Mouse (Mus musculus) kidney, adult 2 months (tissue): Measurements from ENCODE around the gene Olfr286. TPM values are rescaled to one million over a fixed set of nuclear protein-coding genes. Genes with fewer than 3 reads are reported as not detected.

Source experiments
- DNase-seq: peaks from one replicate; pipeline ENCODE4 v3.0.0; 2021
- H3K27ac ChIP-seq: fragments of 200-500 bp; 2 replicates; pipeline ENCODE4 v1.5.1; 2012; ENCODE audit warnings: low read depth, low read length, control low read depth, inconsistent platforms; ENCODE audit not compliant: insufficient read depth
- H3K27me3 ChIP-seq: fragments of 200-500 bp; replicated peaks from 2 replicates; pipeline ENCODE4 v1.6.1; 2012; ENCODE audit warnings: mild to moderate bottlenecking, moderate library complexity, low read length, inconsistent platforms; ENCODE audit not compliant: control insufficient read depth, insufficient read depth
- H3K36me3 ChIP-seq: fragments of 200-500 bp; 2 replicates; pipeline ENCODE4 v1.6.1; 2012; ENCODE audit warnings: mild to moderate bottlenecking, moderate library complexity, low read length, inconsistent platforms; ENCODE audit not compliant: control insufficient read depth, insufficient read depth
- H3K4me1 ChIP-seq: fragments of 200-500 bp; 2 replicates; pipeline ENCODE4 v1.6.1; 2011; ENCODE audit warnings: low read length; ENCODE audit not compliant: control insufficient read depth, insufficient read depth
- H3K4me3 ChIP-seq: fragments of 200-500 bp; 2 replicates; pipeline ENCODE4 v1.5.1; 2011; ENCODE audit warnings: mild to moderate bottlenecking, low read depth, low read length, control low read depth; ENCODE audit not compliant: insufficient read depth
- CTCF ChIP-seq: fragments of 200-500 bp; conservative IDR thresholded peaks from 2 replicates; pipeline ENCODE4 v1.5.1; 2011; ENCODE audit warnings: low read depth, mild to moderate bottlenecking, control low read depth, low read length, moderate library complexity, mixed read lengths; ENCODE audit not compliant: insufficient read depth, insufficient read length
- POLR2A ChIP-seq: fragments of 200-500 bp; IDR thresholded peaks from one replicate; pipeline ENCODE4 v1.6.1; 2011; ENCODE audit warnings: low read depth, low read length, control low read depth
- WGBS: fragments of 180-500 bp; shearing (Covaris S2); methylation state at CpG from one replicate; pipeline ENCODE4 v1.1.7; 2018; 5-methylcytosine and 5-hydroxymethylcytosine counted together
- polyA plus RNA-seq: library from polyadenylated mRNA; depleted of rRNA; stranded (reverse); fragments of >200 nt; gene quantifications from 2 replicates; pipeline ENCODE4 v1.2.3, GENCODE M21; 2012; rRNA removed

The Olfr286 gene
- not detected in 2 replicates for polyA plus RNA-seq

- H3K4me1 ChIP-seq = no peaks in the 10 kb centered on the region
- no peak for DNase-seq
- WGBS = 95% methylated on average over 4 of the region's 4 CpGs
- H3K27me3 ChIP-seq = no peaks in the 10 kb centered on the region
- no peaks in the 10 kb centered on the region for H3K36me3 ChIP-seq
- TF ChIP-seq POLR2A (no peak), CTCF (no peak)
- no peak within 1 kb of the TSS for H3K27ac ChIP-seq
- H3K4me3 ChIP-seq = no peak within 1 kb of the TSS
Observed at GRCm38 (mm10) chr15:98234350-98234749, at the start of gene Olfr286. TSS of gene Olfr286 (minus strand) at chr15:98234450.

- Histone ChIP-seq H3K4me3 (no peak overlapping the region), H3K4me1 (peaks cover 4% of the 10 kb centered on the region; the same call in 1 of the 2 replicates), H3K36me3 (no peaks in the 10 kb centered on the region), H3K27ac (no peak overlapping the region), H3K27me3 (no peaks in the 10 kb centered on the region)
- no peak for TF ChIP-seq CTCF
- TF ChIP-seq POLR2A = no peak
- no peak for DNase-seq
- WGBS = 88% methylated on average over 7 of the region's 7 CpGs
Observed at GRCm38 (mm10) chr15:98257776-98258175, 23.5 kb upstream of the Olfr286 start.

DNA sequence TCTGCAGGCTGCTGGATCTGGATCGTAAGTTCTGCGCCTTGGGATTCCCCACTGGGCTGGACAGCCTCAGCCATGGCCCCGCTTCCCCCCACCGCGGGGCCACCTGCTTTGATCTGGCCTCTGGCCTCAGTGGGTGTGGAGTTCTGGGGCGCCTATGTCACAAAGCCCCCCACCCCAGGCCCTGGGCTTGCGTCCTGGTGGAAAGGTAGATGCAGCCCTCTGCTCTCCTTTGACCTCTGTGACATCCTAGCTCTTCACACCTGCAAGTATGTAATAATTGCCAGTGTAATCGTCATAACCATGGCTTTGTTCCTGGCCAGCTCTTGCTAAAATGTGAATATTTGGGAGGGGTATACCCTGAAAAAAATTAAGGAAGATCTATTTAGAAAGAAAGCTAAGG, 22.9 kb upstream of the Olfr286 start, which contains the start of gene H1fnt:
Gene H1fnt, minus strand, starts transcription at position 101 of the 400 bp plus-strand sequence.
- H3K4me1 ChIP-seq = peaks cover 4% of the 10 kb centered on the region; the same call in 1 of the 2 replicates
- no peaks in the 10 kb centered on the region for H3K36me3 ChIP-seq
- H3K4me3 ChIP-seq = no peak within 1 kb of the TSS
- H3K27ac ChIP-seq = no peak within 1 kb of the TSS
- DNase-seq = no peak
- H3K27me3 ChIP-seq = no peaks in the 10 kb centered on the region
- TF ChIP-seq CTCF (no peak), POLR2A (no peak)
- WGBS = 86% methylated on average over 8 of the region's 8 CpGs

- Histone ChIP-seq H3K27ac (no peak overlapping the region), H3K4me1 (peaks cover 4% of the 10 kb centered on the region; the same call in 1 of the 2 replicates), H3K36me3 (no peaks in the 10 kb centered on the region), H3K27me3 (no peaks in the 10 kb centered on the region), H3K4me3 (no peak overlapping the region)
- DNase-seq = peak; percentile 95
- WGBS = 74% methylated on average over 13 of the region's 13 CpGs
- TF ChIP-seq POLR2A (no peak), CTCF (no peak)
Observed at GRCm38 (mm10) chr15:98256271-98256670, 22.0 kb upstream of the Olfr286 start.

GRCm38 (mm10) chr15:98235442-98235841, 1.2 kb upstream of the Olfr286 start:
- H3K27ac ChIP-seq = no peak overlapping the region
- H3K36me3 ChIP-seq = no peaks in the 10 kb centered on the region
- 90% methylated on average over 4 of the region's 4 CpGs for WGBS
- H3K4me1 ChIP-seq = no peaks in the 10 kb centered on the region
- TF ChIP-seq POLR2A = no peak
- no peak for DNase-seq
- no peaks in the 10 kb centered on the region for H3K27me3 ChIP-seq
- no peak overlapping the region for H3K4me3 ChIP-seq

GRCm38 (mm10) chr15:98226096-98226495, 8.2 kb downstream of the Olfr286 start:
- no peak overlapping the region for H3K27ac ChIP-seq
- no peak overlapping the region for H3K4me3 ChIP-seq
- no peaks in the 10 kb centered on the region for H3K27me3 ChIP-seq
- no peaks in the 10 kb centered on the region for H3K4me1 ChIP-seq
- no peak for DNase-seq
- TF ChIP-seq POLR2A = no peak
- TF ChIP-seq CTCF = no peak
- whole genome bisulfite sequencing = 82% methylated on average over 7 of the region's 7 CpGs
- H3K36me3 ChIP-seq = no peaks in the 10 kb centered on the region

DNA sequence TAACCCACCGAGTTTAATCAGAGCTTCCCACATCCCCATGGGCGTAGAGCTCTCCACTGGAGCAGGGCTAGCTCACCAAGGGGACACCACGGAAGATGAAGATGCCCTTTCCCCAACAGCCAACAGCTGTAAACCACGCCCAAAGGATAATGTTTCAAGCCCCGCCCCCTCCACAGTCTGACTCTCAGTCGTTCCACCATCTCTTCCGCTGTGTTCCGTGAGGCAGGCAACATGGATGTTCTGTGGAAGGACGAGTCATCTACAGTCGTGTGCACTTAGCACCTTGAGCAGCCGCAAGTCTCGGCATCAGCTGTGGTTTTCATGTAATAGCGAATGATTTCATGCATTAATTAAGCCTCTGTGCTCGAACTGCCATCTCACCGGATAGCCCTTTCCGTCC, 8.6 kb downstream of the Olfr286 start:
- WGBS = 54% methylated on average over 16 of the region's 16 CpGs
- no peak for TF ChIP-seq CTCF
- TF ChIP-seq POLR2A = no peak
- no peaks in the 10 kb centered on the region for H3K27me3 ChIP-seq

DNA sequence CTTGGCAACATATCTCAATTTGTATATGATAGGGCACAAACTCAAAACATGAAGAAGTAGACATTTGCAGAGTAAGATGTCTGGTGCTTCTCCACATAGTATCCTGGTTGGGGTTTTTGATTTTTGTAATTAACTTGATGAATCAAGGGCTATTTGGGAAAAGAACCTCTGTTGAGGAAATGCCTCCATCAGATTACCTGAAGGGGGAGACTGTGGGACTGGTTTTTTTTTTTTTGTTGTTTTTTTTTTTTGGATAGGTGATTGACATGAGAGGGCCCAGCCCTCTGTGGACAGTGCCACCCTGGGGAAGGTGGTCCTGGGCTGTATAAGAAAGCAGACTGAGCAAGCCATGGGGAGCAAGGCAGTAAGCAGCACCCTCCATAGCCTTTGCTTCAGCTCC, 11.9 kb downstream of the Olfr286 start:
- H3K27ac ChIP-seq = no peak overlapping the region
- H3K4me3 ChIP-seq = no peak overlapping the region
- no peaks in the 10 kb centered on the region for H3K4me1 ChIP-seq
- DNase-seq = no peak
- no peaks in the 10 kb centered on the region for H3K36me3 ChIP-seq
- TF ChIP-seq POLR2A (no peak), CTCF (no peak)
- H3K27me3 ChIP-seq = no peaks in the 10 kb centered on the region

More for the DNA sequence above, 8.6 kb downstream of the Olfr286 start:
- no peak for DNase-seq
- no peak overlapping the region for H3K4me3 ChIP-seq
- no peaks in the 10 kb centered on the region for H3K4me1 ChIP-seq
- H3K27ac ChIP-seq = no peak overlapping the region
- no peaks in the 10 kb centered on the region for H3K36me3 ChIP-seq
